Mouse (Mus musculus): Measurements from ENCODE around the gene Gm20517.

- no peak for TF ChIP-seq POLR2A (IDR thresholded peaks at IDR 0.05; ENCODE audit: low read depth, low read length)
- TF ChIP-seq CTCF (IDR thresholded peaks at IDR 0.05; ENCODE audit: borderline replicate concordance, insufficient read depth, low read length), result no peak
Observed at GRCm38 (mm10) chr17:47562875-47563274, 48.5 kb upstream of the Gm20517 start.

Data from embryonic fibroblast, embryonic 13.5 days (primary cell).